Mouse (Mus musculus): Measurements from ENCODE around the gene 1810055G02Rik. TPM values are rescaled to one million over a fixed set of nuclear protein-coding genes. Genes with fewer than 3 reads are reported as not detected.

The 1810055G02Rik gene
- polyA plus RNA-seq, 1 experiment from 2014 or later, result 16.5 TPM

GRCm38 (mm10) chr19:3706258-3706657, 1.8 kb upstream of the 1810055G02Rik start:
- Histone ChIP-seq H3K9me3 (replicated peaks; ENCODE audit: control insufficient read depth, low read length) (no peaks in the 10 kb centered on the region), H3K27ac (ENCODE audit: low read length) (no peak overlapping the region), H3K36me3 (ENCODE audit: control insufficient read depth, insufficient read depth) (no peaks in the 10 kb centered on the region; the same call in 1 of the 2 replicates), H3K27me3 (ENCODE audit: control insufficient read depth, insufficient read depth, low read depth, low read length) (no peaks in the 10 kb centered on the region), H3K4me2 (ENCODE audit: low read depth, low read length) (no peak overlapping the region), H3K9ac (ENCODE audit: low read depth, low read length) (no peak overlapping the region), H3K4me1 (ENCODE audit: control insufficient read depth, low read depth, low read length) (peaks cover 15% of the 10 kb centered on the region), H3K4me3 (ENCODE audit: low read depth, low read length) (no peak overlapping the region)
- WGBS (ENCODE audit: insufficient replicate concordance), result 44% methylated on average over 1 of the region's 1 CpGs
- ATAC-seq (ENCODE audit: low read depth), result no peak

GRCm38 (mm10) chr19:3707553-3707952, 540 bp upstream of the 1810055G02Rik start:
- Histone ChIP-seq H3K9ac (ENCODE audit: low read depth, low read length) (peak overlapping the region; percentile 67), H3K36me3 (ENCODE audit: control insufficient read depth, insufficient read depth) (no peaks in the 10 kb centered on the region; the same call in 1 of the 2 replicates), H3K27ac (ENCODE audit: low read length) (peak overlapping the region; percentile 47), H3K4me2 (ENCODE audit: low read depth, low read length) (peak overlapping the region; percentile 82), H3K4me3 (ENCODE audit: low read depth, low read length) (peak overlapping the region; percentile 77), H3K27me3 (ENCODE audit: control insufficient read depth, insufficient read depth, low read depth, low read length) (no peaks in the 10 kb centered on the region), H3K4me1 (ENCODE audit: control insufficient read depth, low read depth, low read length) (peaks cover 15% of the 10 kb centered on the region), H3K9me3 (replicated peaks; ENCODE audit: control insufficient read depth, low read length) (no peaks in the 10 kb centered on the region)
- 31% methylated on average over 10 of the region's 10 CpGs for WGBS (ENCODE audit: insufficient replicate concordance)
- peak; percentile 4; the same call in 1 of the 2 replicates for ATAC-seq (ENCODE audit: low read depth)

DNA sequence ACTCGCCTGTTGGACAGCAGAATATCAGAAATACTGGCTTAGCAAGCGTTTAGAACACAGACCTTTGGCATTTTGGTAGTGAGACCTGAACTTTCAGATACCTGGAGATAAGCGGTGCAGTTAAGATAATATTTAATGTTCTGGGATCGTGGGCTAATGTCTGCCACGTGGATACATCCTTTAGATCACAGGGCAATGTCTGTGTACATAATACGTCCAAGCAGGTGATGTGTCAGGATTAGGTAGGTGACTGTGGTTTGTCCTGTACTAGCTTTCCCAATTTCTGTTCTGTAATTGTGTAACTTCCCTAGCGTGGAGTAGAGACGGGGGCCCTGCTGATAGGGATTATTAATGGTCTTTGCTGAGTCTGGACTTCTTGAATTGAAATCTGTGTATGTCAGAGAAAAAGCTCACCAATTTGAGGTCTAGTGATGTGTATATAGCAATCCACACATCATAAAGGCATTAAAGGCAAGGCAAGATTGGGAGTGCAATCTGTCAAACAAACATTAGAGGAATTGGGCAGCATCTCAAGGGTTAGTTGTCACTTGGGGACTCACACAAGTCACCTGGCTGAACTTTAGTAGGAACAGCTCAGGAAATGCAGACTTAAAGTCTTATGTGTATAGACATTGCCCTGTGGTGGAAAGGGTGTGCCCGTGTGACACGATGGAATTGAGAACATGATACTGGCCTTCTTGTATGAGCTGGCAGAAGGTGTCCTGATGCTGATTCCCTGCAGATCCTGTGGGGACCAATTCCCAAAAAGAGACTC, 1.1 kb downstream of the 1810055G02Rik start:
- Histone ChIP-seq H3K27me3 (ENCODE audit: control insufficient read depth, insufficient read depth, low read depth, low read length) (no peaks in the 10 kb centered on the region), H3K4me3 (ENCODE audit: low read depth, low read length) (peak overlapping the region; percentile 77), H3K9ac (ENCODE audit: low read depth, low read length) (peak overlapping the region; percentile 84), H3K27ac (ENCODE audit: low read length) (peak overlapping the region; percentile 22; the same call in 1 of the 2 replicates), H3K9me3 (replicated peaks; ENCODE audit: control insufficient read depth, low read length) (no peaks in the 10 kb centered on the region), H3K4me1 (ENCODE audit: control insufficient read depth, low read depth, low read length) (peaks cover 15% of the 10 kb centered on the region), H3K4me2 (ENCODE audit: low read depth, low read length) (peak overlapping the region; percentile 82), H3K36me3 (ENCODE audit: control insufficient read depth, insufficient read depth) (no peaks in the 10 kb centered on the region; the same call in 1 of the 2 replicates)
- peak; percentile 33 for ATAC-seq (ENCODE audit: low read depth)
- WGBS (ENCODE audit: insufficient replicate concordance), result 25% methylated on average over 10 of the region's 10 CpGs

DNA sequence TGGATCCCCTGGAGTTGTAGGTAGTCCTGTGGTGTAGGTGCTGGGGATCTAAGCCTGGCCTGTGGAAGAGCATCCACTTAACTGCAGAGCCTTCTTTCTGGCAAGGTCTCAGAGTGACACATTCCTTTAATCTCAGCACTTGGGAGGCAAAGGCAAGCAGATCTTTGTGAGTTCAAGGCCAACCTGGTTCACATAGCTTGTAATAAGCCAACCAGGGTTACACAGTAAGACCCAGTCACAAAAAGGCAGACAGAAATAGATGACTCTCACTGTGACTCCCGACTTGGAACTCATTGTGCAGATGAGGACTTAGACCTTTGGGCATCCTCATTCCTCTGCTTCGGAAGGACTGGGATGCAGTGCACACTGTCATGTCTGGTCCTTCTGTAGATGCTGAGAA, 2.3 kb downstream of the 1810055G02Rik start:
- no peak overlapping the region for H3K27ac ChIP-seq (ENCODE audit: low read length)
- no peak for ATAC-seq (ENCODE audit: low read depth)
- H3K36me3 ChIP-seq (ENCODE audit: control insufficient read depth, insufficient read depth), result no peaks in the 10 kb centered on the region; the same call in 1 of the 2 replicates
- no peak overlapping the region for H3K4me2 ChIP-seq (ENCODE audit: low read depth, low read length)
- H3K4me1 ChIP-seq (ENCODE audit: control insufficient read depth, low read depth, low read length), result peaks cover 15% of the 10 kb centered on the region
- H3K27me3 ChIP-seq (ENCODE audit: control insufficient read depth, insufficient read depth, low read depth, low read length), result no peaks in the 10 kb centered on the region
- no peak overlapping the region for H3K9ac ChIP-seq (ENCODE audit: low read depth, low read length)
- no peak overlapping the region for H3K4me3 ChIP-seq (ENCODE audit: low read depth, low read length)
- H3K9me3 ChIP-seq (replicated peaks; ENCODE audit: control insufficient read depth, low read length), result no peaks in the 10 kb centered on the region
- WGBS (ENCODE audit: insufficient replicate concordance), result 76% methylated on average over 2 of the region's 2 CpGs

- H3K4me3 ChIP-seq (ENCODE audit: low read depth, low read length), result no peak overlapping the region
- ATAC-seq (ENCODE audit: low read depth), result no peak
- H3K36me3 ChIP-seq (ENCODE audit: control insufficient read depth, insufficient read depth), result peaks cover 20% of the 10 kb centered on the region
- no peaks in the 10 kb centered on the region for H3K27me3 ChIP-seq (ENCODE audit: control insufficient read depth, insufficient read depth, low read depth, low read length)
- H3K27ac ChIP-seq (ENCODE audit: low read length), result no peak overlapping the region
- 76% methylated on average over 6 of the region's 6 CpGs for WGBS (ENCODE audit: insufficient replicate concordance)
- no peaks in the 10 kb centered on the region for H3K9me3 ChIP-seq (replicated peaks; ENCODE audit: control insufficient read depth, low read length)
- peaks cover 9% of the 10 kb centered on the region; the same call in 1 of the 2 replicates for H3K4me1 ChIP-seq (ENCODE audit: control insufficient read depth, low read depth, low read length)
- H3K4me2 ChIP-seq (ENCODE audit: low read depth, low read length), result no peak overlapping the region
- no peak overlapping the region for H3K9ac ChIP-seq (ENCODE audit: low read depth, low read length)
These were observed 6.3 kb downstream of the 1810055G02Rik start for GRCm38 (mm10) chr19:3714381-3714780.

GRCm38 (mm10) chr19:3718481-3719361, 10.6 kb downstream of the 1810055G02Rik start:
- peak overlapping the region; percentile 56 for H3K4me3 ChIP-seq (ENCODE audit: low read depth, low read length)
- whole genome bisulfite sequencing (ENCODE audit: insufficient replicate concordance), result 37% methylated on average over 19 of the region's 19 CpGs

GRCm38 (mm10) chr19:3719362-3719891, 11.3 kb downstream of the 1810055G02Rik start:
- H3K27me3 ChIP-seq (ENCODE audit: control insufficient read depth, insufficient read depth, low read depth, low read length), result no peaks in the 10 kb centered on the region
- H3K27ac ChIP-seq (ENCODE audit: low read length), result no peak overlapping the region
- H3K9me3 ChIP-seq (replicated peaks; ENCODE audit: control insufficient read depth, low read length), result no peaks in the 10 kb centered on the region
- H3K4me2 ChIP-seq (ENCODE audit: low read depth, low read length), result peak overlapping the region; percentile 80
- WGBS (ENCODE audit: insufficient replicate concordance), result under 1% methylated on average over 27 of the region's 27 CpGs
- peak; percentile 82 for ATAC-seq (ENCODE audit: low read depth)
- H3K9ac ChIP-seq (ENCODE audit: low read depth, low read length), result peak overlapping the region; percentile 56
- H3K36me3 ChIP-seq (ENCODE audit: control insufficient read depth, insufficient read depth), result peaks cover 20% of the 10 kb centered on the region
- peaks cover 10% of the 10 kb centered on the region; the same call in 1 of the 2 replicates for H3K4me1 ChIP-seq (ENCODE audit: control insufficient read depth, low read depth, low read length)
- H3K4me3 ChIP-seq (ENCODE audit: low read depth, low read length), result peak overlapping the region; percentile 56

More at GRCm38 (mm10) chr19:3718481-3719361, 10.6 kb downstream of the 1810055G02Rik start:
- ATAC-seq (ENCODE audit: low read depth), result peak; percentile 65
- Histone ChIP-seq H3K27ac (ENCODE audit: low read length) (no peak overlapping the region), H3K4me1 (ENCODE audit: control insufficient read depth, low read depth, low read length) (peaks cover 10% of the 10 kb centered on the region; the same call in 1 of the 2 replicates), H3K36me3 (ENCODE audit: control insufficient read depth, insufficient read depth) (peaks cover 20% of the 10 kb centered on the region), H3K9me3 (replicated peaks; ENCODE audit: control insufficient read depth, low read length) (no peaks in the 10 kb centered on the region), H3K9ac (ENCODE audit: low read depth, low read length) (peak overlapping the region; percentile 56), H3K27me3 (ENCODE audit: control insufficient read depth, insufficient read depth, low read depth, low read length) (no peaks in the 10 kb centered on the region), H3K4me2 (ENCODE audit: low read depth, low read length) (peak overlapping the region; percentile 80)

DNA sequence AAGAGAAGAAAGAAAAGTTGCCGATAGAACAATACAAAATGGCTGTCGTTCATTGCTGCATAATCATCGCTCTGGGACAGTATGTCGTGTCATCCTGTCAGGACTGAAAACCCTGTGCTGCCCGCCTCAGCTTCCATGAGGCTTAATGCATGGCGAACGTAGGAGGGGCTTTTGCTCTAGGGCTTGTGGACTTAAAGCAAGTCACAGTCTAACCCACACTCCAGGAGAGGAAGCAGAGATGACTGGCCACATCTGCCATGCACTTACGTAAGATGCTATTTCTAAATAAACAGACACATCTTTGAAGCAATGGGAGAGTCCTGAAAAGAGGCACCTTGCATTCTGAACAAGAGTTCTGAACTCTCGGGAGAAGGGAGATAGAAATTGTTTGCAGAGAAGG, 15.1 kb downstream of the 1810055G02Rik start:
- Histone ChIP-seq H3K27me3 (ENCODE audit: control insufficient read depth, insufficient read depth, low read depth, low read length) (no peaks in the 10 kb centered on the region), H3K4me2 (ENCODE audit: low read depth, low read length) (no peak overlapping the region), H3K4me3 (ENCODE audit: low read depth, low read length) (no peak overlapping the region), H3K4me1 (ENCODE audit: control insufficient read depth, low read depth, low read length) (peaks cover 10% of the 10 kb centered on the region; the same call in 1 of the 2 replicates), H3K27ac (ENCODE audit: low read length) (no peak overlapping the region), H3K9ac (ENCODE audit: low read depth, low read length) (no peak overlapping the region), H3K9me3 (replicated peaks; ENCODE audit: control insufficient read depth, low read length) (no peaks in the 10 kb centered on the region), H3K36me3 (ENCODE audit: control insufficient read depth, insufficient read depth) (no peaks in the 10 kb centered on the region)
- ATAC-seq (ENCODE audit: low read depth), result no peak
- 65% methylated on average over 9 of the region's 9 CpGs for WGBS (ENCODE audit: insufficient replicate concordance)

Measured in liver, embryonic 16.5 days (tissue).